Mouse (Mus musculus) cerebellum, adult (tissue): ENCODE measurements around the gene Olfr125.

Source experiments
- ATAC-seq: cut with Nextera tagmentation; 2 replicates; pipeline ENCODE4 v1.9.2; 2017; ENCODE audit warnings: mild to moderate bottlenecking, moderate library complexity, mixed read lengths; ENCODE audit not compliant: insufficient number of reproducible peaks, low FRiP score, low TSS enrichment

Olfr125 gene

GRCm38 (mm10) chr17:37832649-37833048 is at the start of gene Olfr125:
Gene Olfr125, plus strand, starts transcription at chr17:37832949.
- ATAC-seq = no peak

- no peak for ATAC-seq
These were observed 39.5 kb upstream of the Olfr125 start, which contains the start of gene Olfr123 for GRCm38 (mm10) chr17:37793229-37793628. Gene Olfr123, plus strand, starts transcription at chr17:37793529.

GRCm38 (mm10) chr17:37799588-37799987 is 33.2 kb upstream of the Olfr125 start, which contains the start of gene Olfr124:
Gene Olfr124, plus strand, starts transcription at chr17:37799888.
- no peak for ATAC-seq

GRCm38 (mm10) chr17:37847183-37847582 is 14.4 kb downstream of the Olfr125 start, which contains the start of gene Olfr126:
Gene Olfr126, plus strand, starts transcription at chr17:37847483.
- no peak for ATAC-seq

GRCm38 (mm10) chr17:37863901-37864300 is 31.2 kb downstream of the Olfr125 start:
- ATAC-seq = no peak

- ATAC-seq = no peak
These were observed 37.0 kb downstream of the Olfr125 start for GRCm38 (mm10) chr17:37869676-37870205.

- ATAC-seq = no peak
These were observed 41.1 kb downstream of the Olfr125 start for GRCm38 (mm10) chr17:37873830-37874229.
